In genomic region chr8:107462423-107462822, GRCm38 (mm10) we compare ENCODE assay signal across 17 mouse cellular contexts. TPM values are rescaled to one million over a fixed set of nuclear protein-coding genes. Genes with fewer than 3 reads are reported as not detected.
A peak's percentile ranks its signal among the peaks of the same experiment; 100 is the strongest.
DNase-seq lines count a peak whose midpoint lies in the region; ATAC-seq lines count a peak whose summit lies in the region.
"Had no signal": no experiment of that assay in that cellular context is flagged by ENCODE, and none has a peak within 500 bp of the region (broad histone marks: within the 10 kb centered on the region; RNA-seq: fewer than 3 reads in every experiment).

No protein-coding gene starts in this region.

- no peak overlapping the region for H3K4me3 ChIP-seq in liver, embryonic 16.5 days (ENCODE audit: low read depth, low read length)
- H3K4me3 ChIP-seq in liver, embryonic 11.5 days (ENCODE audit: low read depth, low read length) = no peak overlapping the region
- no peak overlapping the region for H3K4me3 ChIP-seq in intestine, embryonic 15.5 days (replicated peaks)
- no peak overlapping the region for H3K4me3 ChIP-seq in limb, embryonic 10.5 days
- H3K4me3 ChIP-seq in stomach, embryonic 16.5 days (replicated peaks; ENCODE audit: low read length) = no peak overlapping the region
- H3K4me3 ChIP-seq in heart, embryonic 10.5 days = no peak overlapping the region
- H3K4me3 ChIP-seq: embryonic facial prominence, embryonic 12.5 days; forebrain, embryonic 15.5 days; heart, embryonic 12.5 days; hindbrain, embryonic 10.5 days had no signal

- no peak overlapping the region for H3K9ac ChIP-seq in liver, embryonic 16.5 days (ENCODE audit: low read depth, low read length)
- no peak overlapping the region for H3K9ac ChIP-seq in liver, embryonic 11.5 days (ENCODE audit: low read depth, low read length)
- no peak overlapping the region for H3K9ac ChIP-seq in intestine, embryonic 15.5 days
- H3K9ac ChIP-seq in stomach, embryonic 16.5 days (ENCODE audit: low read length) = no peak overlapping the region
- H3K9ac ChIP-seq: embryonic facial prominence, embryonic 12.5 days; forebrain, embryonic 15.5 days; heart, embryonic 12.5 days had no signal

- WGBS in liver, embryonic 16.5 days (ENCODE audit: insufficient replicate concordance) = 77% methylated on average over 5 of the region's 5 CpGs
- 86% methylated on average over 5 of the region's 5 CpGs for WGBS in liver, embryonic 11.5 days
- 87% methylated on average over 5 of the region's 5 CpGs for WGBS in intestine, embryonic 15.5 days
- WGBS in limb, embryonic 10.5 days = 87% methylated on average over 5 of the region's 5 CpGs
- WGBS in stomach, embryonic 16.5 days = 83% methylated on average over 5 of the region's 5 CpGs
- WGBS in heart, embryonic 10.5 days = 92% methylated on average over 5 of the region's 5 CpGs

- DNase-seq in liver, embryonic 11.5 days (ENCODE audit: low spot score) = no peak
- DNase-seq in limb, embryonic 10.5 days (ENCODE audit: low spot score) = no peak
- DNase-seq in heart, embryonic 10.5 days (ENCODE audit: low spot score) = no peak
- DNase-seq: adrenal gland, postnatal 10 days; cerebellum, adult 11-12 months; cerebellum, adult 9-10 months; cerebellum, postnatal 25 days; gastrocnemius, postnatal 10 days; heart, adult 18-20 months had no signal

- H3K27ac ChIP-seq in liver, embryonic 16.5 days (ENCODE audit: low read length) = no peak overlapping the region
- H3K27ac ChIP-seq in liver, embryonic 11.5 days (ENCODE audit: low read depth, low read length) = no peak overlapping the region
- no peak overlapping the region for H3K27ac ChIP-seq in intestine, embryonic 15.5 days
- H3K27ac ChIP-seq in limb, embryonic 10.5 days = peak overlapping the region; percentile 7; the same call in 1 of the 2 replicates
- H3K27ac ChIP-seq in stomach, embryonic 16.5 days (ENCODE audit: low read length) = no peak overlapping the region
- no peak overlapping the region for H3K27ac ChIP-seq in heart, embryonic 10.5 days
- H3K27ac ChIP-seq: embryonic facial prominence, embryonic 12.5 days; forebrain, embryonic 15.5 days; hindbrain, embryonic 10.5 days had no signal

- 0 out of 2 replicates have a peak, but pooled peaks have one; percentile 35 for ATAC-seq in liver, embryonic 16.5 days (ENCODE audit: low read depth)
- no peak for ATAC-seq in liver, embryonic 11.5 days (replicated peaks; ENCODE audit: low FRiP score)
- peak; percentile 51; the same call in 1 of the 2 replicates for ATAC-seq in intestine, embryonic 15.5 days
- 0 out of 2 replicates have a peak, but pooled peaks have one; percentile 13 for ATAC-seq in stomach, embryonic 16.5 days (ENCODE audit: insufficient read depth, low FRiP score)
- no peak for ATAC-seq in frontal cortex, adult (ENCODE audit: low TSS enrichment)
- ATAC-seq: forebrain, embryonic 15.5 days had no signal

- H3K36me3 ChIP-seq in liver, embryonic 16.5 days (ENCODE audit: control insufficient read depth, insufficient read depth) = peaks cover 10% of the 10 kb centered on the region
- H3K36me3 ChIP-seq in liver, embryonic 11.5 days (ENCODE audit: control insufficient read depth, insufficient read depth, low read length) = peaks cover 13% of the 10 kb centered on the region; the same call in 1 of the 2 replicates
- H3K36me3 ChIP-seq in intestine, embryonic 15.5 days = peaks cover 11% of the 10 kb centered on the region
- peaks cover 88% of the 10 kb centered on the region for H3K36me3 ChIP-seq in limb, embryonic 10.5 days
- H3K36me3 ChIP-seq in stomach, embryonic 16.5 days (ENCODE audit: control insufficient read depth, insufficient read depth, low read length) = peaks cover 2% of the 10 kb centered on the region; the same call in 1 of the 2 replicates
- H3K36me3 ChIP-seq in heart, embryonic 10.5 days = peaks cover 42% of the 10 kb centered on the region

- no peaks in the 10 kb centered on the region for H3K27me3 ChIP-seq in liver, embryonic 16.5 days (ENCODE audit: control insufficient read depth, insufficient read depth, low read depth, low read length)
- no peaks in the 10 kb centered on the region for H3K27me3 ChIP-seq in liver, embryonic 11.5 days (replicated peaks; ENCODE audit: control insufficient read depth, insufficient read depth, low read length)
- no peaks in the 10 kb centered on the region for H3K27me3 ChIP-seq in intestine, embryonic 15.5 days (replicated peaks)
- H3K27me3 ChIP-seq in limb, embryonic 10.5 days (ENCODE audit: low read depth, poor library complexity, severe bottlenecking) = no peaks in the 10 kb centered on the region
- no peaks in the 10 kb centered on the region for H3K27me3 ChIP-seq in stomach, embryonic 16.5 days (ENCODE audit: control insufficient read depth, insufficient read depth, low read length)
- no peaks in the 10 kb centered on the region for H3K27me3 ChIP-seq in heart, embryonic 10.5 days (ENCODE audit: insufficient read depth, poor library complexity, severe bottlenecking)
- H3K27me3 ChIP-seq: embryonic facial prominence, embryonic 12.5 days; forebrain, embryonic 15.5 days; heart, embryonic 12.5 days had no signal

- no peaks in the 10 kb centered on the region for H3K9me3 ChIP-seq in liver, embryonic 16.5 days (replicated peaks; ENCODE audit: control insufficient read depth, low read length)
- no peaks in the 10 kb centered on the region for H3K9me3 ChIP-seq in liver, embryonic 11.5 days (ENCODE audit: control insufficient read depth, low read length)
- no peaks in the 10 kb centered on the region for H3K9me3 ChIP-seq in intestine, embryonic 15.5 days
- no peaks in the 10 kb centered on the region for H3K9me3 ChIP-seq in limb, embryonic 10.5 days (replicated peaks)
- H3K9me3 ChIP-seq in stomach, embryonic 16.5 days (replicated peaks; ENCODE audit: control insufficient read depth, low read length) = no peaks in the 10 kb centered on the region; the same call in 1 of the 2 replicates
- no peaks in the 10 kb centered on the region for H3K9me3 ChIP-seq in heart, embryonic 10.5 days
- H3K9me3 ChIP-seq: embryonic facial prominence, embryonic 12.5 days; forebrain, embryonic 15.5 days; heart, embryonic 12.5 days; hindbrain, embryonic 10.5 days had no signal

- no peaks in the 10 kb centered on the region; the same call in 1 of the 2 replicates for H3K4me1 ChIP-seq in liver, embryonic 16.5 days (ENCODE audit: control insufficient read depth, low read depth, low read length)
- H3K4me1 ChIP-seq in liver, embryonic 11.5 days (replicated peaks; ENCODE audit: control insufficient read depth, insufficient read depth, low read length) = 0 out of 2 replicates have a peak, but pooled peaks cover 2% of the 10 kb centered on the region
- no peaks in the 10 kb centered on the region for H3K4me1 ChIP-seq in intestine, embryonic 15.5 days (replicated peaks)
- H3K4me1 ChIP-seq in limb, embryonic 10.5 days = peaks cover 2% of the 10 kb centered on the region
- no peaks in the 10 kb centered on the region for H3K4me1 ChIP-seq in stomach, embryonic 16.5 days (ENCODE audit: control insufficient read depth, insufficient read depth, low read length)
- peaks cover 2% of the 10 kb centered on the region; the same call in 1 of the 2 replicates for H3K4me1 ChIP-seq in heart, embryonic 10.5 days
- H3K4me1 ChIP-seq: forebrain, embryonic 15.5 days; hindbrain, embryonic 10.5 days had no signal

- no peak overlapping the region for H3K4me2 ChIP-seq in liver, embryonic 16.5 days (ENCODE audit: low read depth, low read length)
- no peak overlapping the region for H3K4me2 ChIP-seq in liver, embryonic 11.5 days
- H3K4me2 ChIP-seq in intestine, embryonic 15.5 days (replicated peaks) = no peak overlapping the region
- H3K4me2 ChIP-seq in stomach, embryonic 16.5 days (ENCODE audit: low read depth, low read length) = no peak overlapping the region
- H3K4me2 ChIP-seq: embryonic facial prominence, embryonic 12.5 days; forebrain, embryonic 15.5 days; heart, embryonic 12.5 days had no signal

RNA-seq across cellular contexts. Expression of gene Wwp2, which starts 26.3 kb away (rescaled TPM):
- 32.5 and 32.7 TPM in 2 replicates for polyA plus RNA-seq in liver, embryonic 16.5 days (2015; fragmentation: Nextera tagmentation; extraction: Ambion mirVana)
- polyA plus RNA-seq in liver, embryonic 11.5 days (2014; fragmentation: Nextera tagmentation; extraction: Ambion mirVana) = 37.6 and 40.2 TPM in 2 replicates
- polyA plus RNA-seq in intestine, embryonic 15.5 days (2015; fragmentation: Nextera tagmentation; extraction: Ambion mirVana) = 37.0 and 39.2 TPM in 2 replicates
- polyA plus RNA-seq in limb, embryonic 10.5 days (2016; fragmentation: Nextera tagmentation; extraction: Ambion mirVana) = 55.9 and 116 TPM in 2 replicates
- 36.2 and 36.5 TPM in 2 replicates for polyA plus RNA-seq in stomach, embryonic 16.5 days (2015; fragmentation: Nextera tagmentation; extraction: Ambion mirVana)
- 38.9 and 46.4 TPM in 2 replicates for polyA plus RNA-seq in heart, embryonic 10.5 days (2016; fragmentation: Nextera tagmentation; extraction: Ambion mirVana)

RNA-seq across cellular contexts. Expression of gene Nob1, which starts 37.6 kb away (rescaled TPM):
- 23.4 and 25.4 TPM in 2 replicates for polyA plus RNA-seq in liver, embryonic 16.5 days (2015; fragmentation: Nextera tagmentation; extraction: Ambion mirVana)
- 92.9 and 93.3 TPM in 2 replicates for polyA plus RNA-seq in liver, embryonic 11.5 days (2014; fragmentation: Nextera tagmentation; extraction: Ambion mirVana)
- polyA plus RNA-seq in intestine, embryonic 15.5 days (2015; fragmentation: Nextera tagmentation; extraction: Ambion mirVana) = 74.4 and 74.8 TPM in 2 replicates
- 110 and 113 TPM in 2 replicates for polyA plus RNA-seq in limb, embryonic 10.5 days (2016; fragmentation: Nextera tagmentation; extraction: Ambion mirVana)
- 72.7 and 73.5 TPM in 2 replicates for polyA plus RNA-seq in stomach, embryonic 16.5 days (2015; fragmentation: Nextera tagmentation; extraction: Ambion mirVana)
- 57.5 and 80.1 TPM in 2 replicates for polyA plus RNA-seq in heart, embryonic 10.5 days (2016; fragmentation: Nextera tagmentation; extraction: Ambion mirVana)

RNA-seq across cellular contexts. Expression of gene Nqo1, which starts 59.4 kb away (rescaled TPM):
- 12.7 and 13.8 TPM in 2 replicates for polyA plus RNA-seq in liver, embryonic 16.5 days (2015; fragmentation: Nextera tagmentation; extraction: Ambion mirVana)
- polyA plus RNA-seq in liver, embryonic 11.5 days (2014; fragmentation: Nextera tagmentation; extraction: Ambion mirVana) = 12.5 and 15.9 TPM in 2 replicates
- 14.4 and 18.2 TPM in 2 replicates for polyA plus RNA-seq in intestine, embryonic 15.5 days (2015; fragmentation: Nextera tagmentation; extraction: Ambion mirVana)
- 12.6 and 20.4 TPM in 2 replicates for polyA plus RNA-seq in limb, embryonic 10.5 days (2016; fragmentation: Nextera tagmentation; extraction: Ambion mirVana)
- polyA plus RNA-seq in stomach, embryonic 16.5 days (2015; fragmentation: Nextera tagmentation; extraction: Ambion mirVana) = 25.0 and 34.2 TPM in 2 replicates
- polyA plus RNA-seq in heart, embryonic 10.5 days (2016; fragmentation: Nextera tagmentation; extraction: Ambion mirVana) = 3.9 and 4.5 TPM in 2 replicates

Comparison
In these comparisons a context has a peak if more than half of its experiments do, and no peak if none do; other contexts are left out.
1. ATAC-seq: peak in liver, embryonic 16.5 days (single experiment), intestine, embryonic 15.5 days (single experiment) and stomach, embryonic 16.5 days (single experiment); none in liver, embryonic 11.5 days (single experiment) and frontal cortex, adult (single experiment).